Mouse (Mus musculus) right cerebral cortex, adult 18-20 months (tissue): ENCODE measurements around the gene Fras1.
A peak's percentile ranks its signal among the peaks of the same experiment; 100 is the strongest.

ENCODE experiments used
- DNase-seq: peaks from one replicate; pipeline ENCODE4 v3.0.0; 2022; ENCODE audit warnings: mixed read lengths

Gene Fras1

DNA sequence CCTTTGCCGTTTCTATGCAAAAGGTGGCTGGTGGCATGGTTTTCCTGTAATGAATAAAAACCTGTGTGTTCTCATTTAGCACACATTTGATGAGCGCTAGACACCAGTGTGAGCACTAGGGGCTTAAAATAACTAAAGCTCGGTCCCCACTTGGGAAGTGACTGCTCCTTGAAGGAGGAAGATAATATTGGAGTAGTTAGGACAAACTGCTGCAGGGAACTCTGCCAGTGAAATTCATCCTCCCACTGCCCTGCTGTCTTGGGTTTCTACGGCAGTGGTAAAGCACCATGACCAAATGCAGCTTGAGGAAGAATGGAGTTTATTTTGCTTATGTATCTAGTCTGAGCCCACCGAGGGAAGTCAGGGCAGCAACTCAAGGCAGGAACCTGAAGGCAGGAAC lies 211.0 kb downstream of the Fras1 start:
- peak; percentile 80 for DNase-seq

DNA sequence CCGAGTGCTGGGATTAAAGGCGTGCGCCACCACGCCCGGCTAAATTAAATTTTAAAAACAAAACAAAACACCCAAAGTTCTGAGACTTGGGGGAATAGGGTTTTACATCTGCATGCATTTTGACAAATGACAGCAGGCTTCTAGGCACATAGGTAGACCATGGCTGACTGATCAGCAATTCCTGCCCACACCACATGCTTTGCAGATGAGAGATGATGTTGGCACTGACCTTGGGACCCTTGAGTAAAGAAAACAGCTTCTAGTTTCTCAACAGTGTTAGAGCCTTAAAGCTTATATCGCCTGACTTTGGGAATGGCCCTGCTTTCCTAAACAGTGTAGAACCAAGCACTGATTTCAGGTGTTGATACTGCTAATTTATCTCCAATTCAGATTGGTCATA lies 216.9 kb downstream of the Fras1 start:
- no peak for DNase-seq

DNA sequence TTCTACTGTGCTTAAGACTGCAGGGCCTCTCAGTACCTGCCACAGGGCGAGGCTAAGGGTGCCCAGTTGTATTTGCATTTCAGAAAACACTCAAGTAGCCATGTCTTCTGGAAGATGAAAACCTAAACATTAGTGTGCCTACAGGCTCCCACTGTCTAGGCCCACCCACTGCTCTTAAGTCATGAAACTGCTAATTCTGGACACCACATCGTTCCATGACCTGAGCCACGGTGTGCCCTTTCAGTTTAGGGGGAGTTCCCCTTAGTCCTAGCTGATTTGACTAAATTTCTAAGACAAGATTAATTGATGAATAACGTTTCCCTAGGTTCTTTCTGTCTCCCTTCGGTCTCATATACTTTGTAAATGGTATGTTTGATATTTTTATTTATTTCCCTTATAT lies 222.0 kb downstream of the Fras1 start:
- no peak for DNase-seq

DNA sequence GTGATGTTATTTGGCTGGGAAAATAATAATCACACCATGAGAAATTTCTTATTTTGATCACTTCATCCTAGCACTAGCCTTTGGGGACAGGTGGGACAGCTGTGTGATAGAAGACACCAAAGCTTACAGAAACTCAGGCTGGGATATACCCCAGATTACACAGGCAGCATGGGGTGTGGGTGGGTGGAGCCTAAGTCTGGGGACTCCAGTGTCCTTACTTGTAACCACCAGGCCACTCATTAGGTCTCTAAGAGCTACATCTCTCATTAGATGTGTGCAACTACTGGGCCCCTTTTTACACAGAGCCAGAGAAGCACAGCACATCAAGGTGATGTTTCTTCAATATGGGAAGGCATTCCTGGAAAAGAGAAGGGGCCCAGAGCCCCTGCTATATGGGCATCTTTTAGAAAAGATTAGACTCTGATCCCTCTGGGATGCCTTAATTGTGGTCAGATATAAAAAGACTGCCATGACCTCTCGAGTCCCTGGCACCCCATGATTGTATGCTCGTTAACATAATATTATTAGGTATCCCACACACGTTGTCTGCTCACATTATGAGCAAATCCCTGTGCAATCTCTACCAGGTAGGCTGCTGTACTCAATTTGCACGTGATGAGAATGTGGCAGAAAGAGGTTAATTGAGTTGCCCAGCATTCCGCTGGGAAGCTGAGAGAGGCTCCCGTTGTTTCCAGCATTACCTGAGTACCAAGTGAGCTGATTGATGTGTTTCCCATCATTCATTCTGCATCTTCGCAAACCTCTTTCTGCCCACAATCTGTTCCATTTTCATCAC lies 230.4 kb downstream of the Fras1 start:
- peak; percentile 23 for DNase-seq

- DNase-seq, result peak; percentile 51
Observed at GRCm38 (mm10) chr5:96608036-96608435, 234.3 kb downstream of the Fras1 start.

DNA sequence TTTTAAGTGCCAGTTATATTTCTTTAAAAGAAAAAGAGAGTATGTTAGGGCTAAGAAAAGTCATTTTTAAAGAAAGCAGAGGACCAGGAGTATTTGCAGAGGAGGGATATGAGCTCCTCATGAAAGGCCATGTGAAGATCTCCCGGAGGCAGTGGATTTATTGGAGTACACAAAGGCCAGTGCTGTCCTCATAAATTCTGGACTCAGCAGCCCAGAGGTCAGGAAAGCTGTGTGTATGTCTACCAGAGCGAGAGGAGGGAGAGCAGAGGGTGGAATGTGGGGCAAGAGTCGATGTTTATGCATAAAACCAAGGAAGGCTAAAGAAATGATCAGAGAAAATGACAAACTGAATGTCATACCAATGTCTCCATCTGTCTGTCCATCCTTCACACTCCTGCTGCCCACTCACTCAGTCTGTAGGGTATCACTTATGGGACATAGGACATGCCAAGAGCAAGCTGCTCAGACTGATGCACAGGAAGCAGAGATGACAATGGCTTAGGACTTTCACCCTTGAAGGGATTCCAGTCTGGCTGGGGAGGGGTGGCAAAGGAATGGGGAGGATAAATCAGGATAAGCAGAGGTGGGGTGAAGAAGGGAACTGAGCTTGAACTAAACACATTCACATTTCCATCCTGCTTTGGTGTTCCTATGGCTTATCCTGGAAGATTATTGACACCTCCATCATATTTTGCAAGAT lies 235.0 kb downstream of the Fras1 start:
- no peak for DNase-seq

DNA sequence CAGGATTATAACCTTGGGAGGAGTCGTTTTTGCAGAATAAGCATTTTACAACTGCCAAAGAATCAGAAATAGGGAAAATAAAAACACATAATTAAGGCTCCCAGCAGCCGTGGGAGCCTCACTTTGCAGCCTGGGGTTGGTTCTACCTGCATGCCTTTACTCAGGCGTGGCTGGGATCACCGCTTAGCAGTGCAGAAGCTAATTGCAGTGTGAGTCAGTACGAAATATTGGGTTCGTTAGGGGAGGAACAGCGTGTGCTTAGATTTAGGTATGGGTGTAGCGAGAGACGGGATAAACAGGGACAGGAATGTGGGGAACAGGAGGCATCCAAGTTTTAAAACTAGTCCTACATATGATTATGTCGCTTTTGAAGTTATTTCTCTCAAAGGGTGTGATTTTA lies 238.3 kb downstream of the Fras1 start:
- no peak for DNase-seq

DNA sequence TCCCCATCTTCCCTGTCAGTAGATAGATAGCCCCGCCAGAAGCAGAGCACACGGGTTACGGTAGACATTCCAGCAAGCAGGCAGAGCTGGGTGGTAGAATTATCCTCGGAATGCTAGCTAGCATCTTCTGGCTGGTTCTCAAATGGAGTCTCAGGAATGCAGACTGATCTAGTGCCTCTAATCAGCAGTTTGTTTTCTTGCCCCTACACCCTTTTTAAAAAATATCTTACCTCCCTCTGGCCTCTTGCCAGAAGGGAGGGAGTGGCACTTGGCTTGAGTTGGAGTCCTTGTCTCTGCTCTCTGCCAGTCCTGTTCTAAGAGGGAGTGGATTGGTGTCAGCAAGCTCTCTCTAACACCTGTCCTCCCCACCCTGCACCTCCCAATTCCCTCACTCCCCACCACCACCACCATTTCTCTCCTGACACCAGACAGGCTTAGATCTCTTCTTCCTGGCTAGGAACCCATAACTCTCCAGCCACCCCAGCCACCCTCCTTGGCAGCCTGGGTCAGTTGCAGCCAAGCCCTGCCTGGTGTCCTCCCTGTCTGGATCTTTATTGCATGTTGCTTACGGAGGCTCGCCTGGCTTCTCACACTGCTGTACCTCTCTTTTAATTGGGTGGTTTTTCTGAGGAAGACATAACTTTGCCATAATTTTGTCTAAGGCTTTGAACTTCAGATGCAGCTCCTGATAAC lies 243.3 kb downstream of the Fras1 start:
- DNase-seq, result no peak

- no peak for DNase-seq
Observed at GRCm38 (mm10) chr5:96618008-96618407, 244.3 kb downstream of the Fras1 start.

GRCm38 (mm10) chr5:96620209-96620608 lies 246.5 kb downstream of the Fras1 start:
- DNase-seq, result no peak

DNA sequence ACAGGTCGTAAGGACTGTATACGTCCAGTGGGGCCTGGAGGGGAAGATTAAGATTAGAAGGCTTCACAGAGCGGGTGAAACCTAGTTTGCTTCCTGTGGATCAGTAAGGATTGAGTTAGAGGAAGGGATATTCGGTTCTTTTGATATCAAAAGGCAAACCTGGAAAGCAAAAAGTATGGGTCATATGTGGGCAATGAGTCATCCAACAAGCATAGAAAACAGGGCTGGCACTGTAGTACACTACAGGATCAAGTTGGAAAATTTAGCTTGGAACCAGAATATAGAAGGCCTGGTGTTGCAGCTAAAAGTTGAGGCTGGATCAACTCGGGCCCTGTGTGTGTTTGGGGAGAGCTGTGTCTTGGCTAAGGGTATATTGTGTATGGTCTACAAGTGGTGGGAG lies 246.9 kb downstream of the Fras1 start:
- DNase-seq, result no peak

GRCm38 (mm10) chr5:96622604-96623352 lies 249.0 kb downstream of the Fras1 start:
- no peak for DNase-seq

- DNase-seq, result no peak
Observed at GRCm38 (mm10) chr5:96629851-96630250, 256.1 kb downstream of the Fras1 start.

GRCm38 (mm10) chr5:96635146-96635862 lies 261.5 kb downstream of the Fras1 start:
- DNase-seq, result no peak

- no peak for DNase-seq
Observed at GRCm38 (mm10) chr5:96635866-96636265, 262.1 kb downstream of the Fras1 start.

DNA sequence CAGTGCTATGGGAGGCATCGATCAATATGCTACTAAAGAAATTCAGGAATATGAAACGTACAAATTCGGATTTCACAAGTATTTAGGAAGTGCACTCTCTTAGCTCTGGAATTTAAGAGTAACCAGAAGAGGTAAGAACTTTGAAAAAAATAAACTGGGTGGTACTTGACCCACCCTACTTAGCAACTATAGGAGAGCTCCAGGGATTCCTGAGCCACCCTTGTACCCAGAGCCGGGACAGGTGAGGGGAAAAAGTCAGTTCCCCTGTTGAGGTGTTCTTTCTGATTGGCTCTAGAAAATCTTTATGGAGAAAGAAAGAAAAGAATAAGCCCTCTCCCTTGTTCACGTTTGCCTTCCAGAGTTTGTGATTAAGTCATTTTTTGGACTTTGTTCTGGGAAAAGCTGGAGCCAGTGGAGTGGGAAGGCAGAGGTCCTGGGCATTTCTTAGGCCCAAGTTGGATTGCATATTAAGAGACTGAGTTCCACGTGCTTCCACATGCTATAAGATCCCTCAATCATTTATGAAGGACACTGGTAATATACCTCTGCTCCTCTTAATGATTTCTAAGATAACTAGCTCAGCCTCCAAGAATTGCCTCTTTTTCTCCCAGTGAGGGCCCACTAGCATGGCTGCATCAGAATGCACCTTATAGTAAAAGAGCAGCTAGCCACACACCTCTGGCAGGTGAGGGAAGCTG lies 265.6 kb downstream of the Fras1 start:
- DNase-seq, result no peak

DNA sequence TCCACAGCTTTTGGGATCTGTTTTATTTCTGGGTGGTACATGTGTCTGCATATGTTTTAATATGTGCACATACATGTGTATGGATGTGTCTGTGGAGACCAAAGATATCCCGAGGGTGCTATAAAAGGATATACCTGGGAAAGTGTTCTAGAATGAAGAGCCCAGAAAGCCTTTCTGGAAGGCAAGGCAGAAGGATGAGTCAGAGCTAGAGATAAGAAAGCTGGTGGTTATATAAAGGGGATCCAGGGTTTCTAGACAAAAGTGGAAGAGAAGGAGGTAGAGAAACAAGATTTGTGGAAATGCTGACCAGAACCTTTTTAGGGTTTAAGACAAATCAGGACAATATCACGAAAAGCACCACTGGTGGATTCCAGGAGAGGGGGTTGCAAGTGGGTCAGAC lies 267.5 kb downstream of the Fras1 start:
- DNase-seq, result no peak

GRCm38 (mm10) chr5:96675676-96676075 lies 301.9 kb downstream of the Fras1 start:
- peak; percentile 16 for DNase-seq

- DNase-seq, result peak; percentile 37
Observed at GRCm38 (mm10) chr5:96677498-96677897, 303.7 kb downstream of the Fras1 start.

DNA sequence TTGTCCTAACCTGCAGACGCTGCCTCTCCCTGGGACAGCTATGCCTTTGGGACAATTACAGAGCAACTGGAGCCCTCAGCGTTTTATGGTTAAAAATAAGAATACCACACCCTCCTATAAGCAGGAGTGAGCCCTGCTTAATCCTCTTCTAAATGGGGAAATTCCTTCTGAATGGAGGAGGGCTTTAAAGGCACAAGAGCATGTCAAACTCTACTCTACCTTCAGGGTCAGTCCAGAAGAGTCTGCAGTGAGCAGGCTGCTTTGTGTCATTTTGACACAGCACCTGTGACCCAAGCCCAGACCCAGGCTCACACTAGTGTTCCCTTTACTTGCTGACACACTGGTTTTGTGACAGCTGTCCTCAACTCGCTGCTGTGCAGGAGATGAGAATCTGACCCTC lies 307.3 kb downstream of the Fras1 start:
- DNase-seq, result no peak

DNA sequence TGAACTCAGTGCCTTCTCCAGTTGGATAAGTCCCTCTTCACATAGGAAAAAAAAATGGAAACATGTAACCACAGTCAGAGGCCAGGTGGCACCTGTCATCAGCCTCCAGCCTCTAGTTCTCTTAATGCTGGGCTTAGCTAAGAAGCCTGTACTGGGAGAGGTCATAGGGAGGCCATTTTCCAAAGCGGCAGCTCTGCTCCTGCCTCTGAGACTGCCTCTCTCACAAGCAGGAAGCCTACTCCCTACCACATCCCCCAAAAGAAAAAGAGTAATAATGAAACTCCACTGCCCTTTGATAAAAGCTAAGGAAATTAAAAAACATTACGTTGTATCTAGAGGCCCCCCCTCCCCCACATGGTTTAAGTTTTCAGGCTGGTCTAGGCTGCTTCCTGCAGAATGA lies 309.0 kb downstream of the Fras1 start:
- no peak for DNase-seq

DNA sequence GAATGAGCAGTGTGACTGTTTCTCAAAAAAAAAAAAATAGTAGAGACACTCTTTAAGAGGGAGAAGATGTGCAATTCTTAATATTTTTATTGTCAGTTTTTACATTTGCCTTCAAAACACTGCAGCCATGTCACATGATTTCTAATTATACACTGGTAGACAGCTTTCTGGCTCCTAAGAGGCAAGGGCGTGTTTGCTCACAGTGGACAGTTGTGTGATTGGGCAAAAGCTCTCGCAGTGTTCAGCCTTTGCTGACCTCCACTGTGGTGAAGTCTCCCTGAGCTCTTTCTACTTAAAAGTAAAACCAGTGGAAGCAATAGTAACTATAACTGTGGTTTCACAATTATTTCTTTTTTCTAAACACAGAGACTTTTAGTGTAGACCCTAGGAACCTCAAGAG lies 315.1 kb downstream of the Fras1 start:
- no peak for DNase-seq
